Mouse (Mus musculus): ENCODE results near the gene Eps15l1. TPM values are rescaled to one million over a fixed set of nuclear protein-coding genes. Genes with fewer than 3 reads are reported as not detected.

Gene Eps15l1
- total and polyA plus RNA-seq, 3 experiments: 19.1 to 40.8 TPM; not detected in 1

DNA sequence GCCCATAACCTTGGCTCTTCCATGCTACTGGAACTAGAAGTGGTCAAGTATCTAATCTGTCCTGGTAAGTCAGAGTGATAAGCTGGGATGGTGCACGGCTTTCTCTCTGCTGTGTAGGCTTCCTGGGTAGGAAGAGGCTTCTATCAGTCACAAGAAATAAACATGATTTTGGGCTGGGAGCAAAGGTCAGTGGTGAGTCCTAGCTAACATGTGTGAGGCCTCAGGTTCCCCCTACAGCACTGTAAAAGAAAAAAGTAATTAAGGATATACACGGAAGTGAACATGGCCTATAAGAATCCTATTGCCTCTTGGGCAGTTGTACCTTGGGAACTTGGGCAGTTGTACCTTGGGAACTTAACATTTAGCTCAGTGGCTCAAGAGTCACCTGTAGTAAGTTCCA, 44.4 kb downstream of the Eps15l1 start:
- no peaks in the 10 kb centered on the region for H3K4me1 ChIP-seq (ENCODE audit: control insufficient read depth in 1 of 2, insufficient read depth in 2 of 2, low read length in 2 of 2)
- H3K27me3 ChIP-seq (ENCODE audit: control insufficient read depth in 1 of 2, insufficient read depth in 2 of 2, low read length in 2 of 2): no peaks in the 10 kb centered on the region
- H3K9me3 ChIP-seq (replicated peaks; ENCODE audit: insufficient read depth, low read length): no peaks in the 10 kb centered on the region
- peaks cover 0 to 10% of the 10 kb centered on the region in 2 experiments; a peak in 2 of 4 replicates for H3K36me3 ChIP-seq (ENCODE audit: control insufficient read depth in 1 of 2, insufficient read depth in 2 of 2, low read length in 2 of 2)
- H3K27ac ChIP-seq (ENCODE audit: control insufficient read depth, low read depth, low read length): no peak overlapping the region
- no peak for DNase-seq (ENCODE audit: low read depth, low spot score)
- no peak overlapping the region for H3K4me3 ChIP-seq (ENCODE audit: control insufficient read depth in 1 of 2, insufficient read depth in 1 of 2, low read depth in 2 of 2, low read length in 2 of 2)
- H3K9ac ChIP-seq (ENCODE audit: control insufficient read depth, low read depth, low read length, poor library complexity, severe bottlenecking): no peak overlapping the region
- H3K79me2 ChIP-seq (ENCODE audit: control insufficient read depth, insufficient read depth, low read length, poor library complexity): no peaks in the 10 kb centered on the region
- TF ChIP-seq KAT2A (conservative IDR thresholded peaks at IDR 0.05; ENCODE audit: low read depth, low read length): no peak

DNA sequence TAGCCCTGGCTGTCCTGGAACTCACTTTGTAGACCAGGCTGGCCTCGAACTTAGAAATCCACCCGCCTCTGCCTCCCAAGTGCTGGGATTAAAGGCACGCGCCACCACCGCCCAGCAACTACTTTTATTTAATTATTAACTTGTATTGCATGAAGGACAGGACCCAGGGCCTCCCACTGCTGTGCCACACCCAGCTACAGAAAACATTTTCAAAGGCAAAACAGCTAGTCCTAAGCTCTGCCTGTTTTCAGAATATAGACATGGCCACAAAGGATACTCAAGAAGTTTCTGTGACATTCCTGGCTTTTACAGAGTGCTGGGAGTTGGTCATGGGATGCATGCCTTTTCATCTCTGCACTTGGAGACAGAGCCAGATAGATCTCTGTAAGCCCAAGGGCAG, 45.0 kb downstream of the Eps15l1 start:
- H3K9ac ChIP-seq (ENCODE audit: control insufficient read depth, low read depth, low read length, poor library complexity, severe bottlenecking): no peak overlapping the region
- DNase-seq (ENCODE audit: low read depth, low spot score): no peak
- H3K27ac ChIP-seq (ENCODE audit: control insufficient read depth, low read depth, low read length): no peak overlapping the region
- TF ChIP-seq RAD21 (IDR thresholded peaks at IDR 0.05; ENCODE audit: low read depth, low read length) (no peak), SIN3A (IDR thresholded peaks at IDR 0.05; ENCODE audit: low read length) (no peak), GATA1 (IDR thresholded peaks at IDR 0.05; ENCODE audit: low read depth, low read length) (no peak), BHLHE40 (IDR thresholded peaks at IDR 0.05; ENCODE audit: borderline replicate concordance, low read depth, low read length) (no peak), ZMIZ1 (IDR thresholded peaks at IDR 0.05; ENCODE audit: low read depth, low read length) (no peak), CHD1 (IDR thresholded peaks at IDR 0.05; ENCODE audit: low read depth, low read length) (no peak), USF2 (IDR thresholded peaks at IDR 0.05; ENCODE audit: borderline replicate concordance in 1 of 2, insufficient read depth in 1 of 2, low read depth in 1 of 2, low read length in 2 of 2) (no peak), MEF2A (IDR thresholded peaks at IDR 0.05; ENCODE audit: extremely low read depth, insufficient replicate concordance, low read depth, low read length, poor library complexity, severe bottlenecking) (no peak), ZC3H11A (IDR thresholded peaks at IDR 0.05; ENCODE audit: low read depth, low read length) (no peak), EP300 (IDR thresholded peaks at IDR 0.05; ENCODE audit: low read depth in 1 of 2, low read length in 2 of 2) (no peak), CHD2 (IDR thresholded peaks at IDR 0.05; ENCODE audit: low read length) (no peak), TAL1 (IDR thresholded peaks at IDR 0.05; ENCODE audit: low read length) (no peak), TBP (IDR thresholded peaks at IDR 0.05; ENCODE audit: low read depth, low read length) (no peak), USF1 (IDR thresholded peaks at IDR 0.05; ENCODE audit: low read depth, low read length) (no peak), POLR2AphosphoS2 (IDR thresholded peaks at IDR 0.05; ENCODE audit: low read length) (no peak), SMC3 (IDR thresholded peaks at IDR 0.05; ENCODE audit: low read depth, low read length) (no peak)
- no peaks in the 10 kb centered on the region for H3K79me2 ChIP-seq (ENCODE audit: control insufficient read depth, insufficient read depth, low read length, poor library complexity)
- no peaks in the 10 kb centered on the region for H3K4me1 ChIP-seq (ENCODE audit: control insufficient read depth in 1 of 2, insufficient read depth in 2 of 2, low read length in 2 of 2)
- no peaks in the 10 kb centered on the region for H3K9me3 ChIP-seq (replicated peaks; ENCODE audit: insufficient read depth, low read length)
- H3K4me3 ChIP-seq (ENCODE audit: control insufficient read depth in 1 of 2, insufficient read depth in 1 of 2, low read depth in 2 of 2, low read length in 2 of 2): no peak overlapping the region
- no peaks in the 10 kb centered on the region for H3K27me3 ChIP-seq (ENCODE audit: control insufficient read depth in 1 of 2, insufficient read depth in 2 of 2, low read length in 2 of 2)
- H3K36me3 ChIP-seq (ENCODE audit: control insufficient read depth in 1 of 2, insufficient read depth in 2 of 2, low read length in 2 of 2): peaks cover 0 to 12% of the 10 kb centered on the region in 2 experiments; a peak in 2 of 4 replicates
